Mouse (Mus musculus) adrenal gland, postnatal 36 days (tissue): ENCODE data around the gene Rheb. TPM values are rescaled to one million over a fixed set of nuclear protein-coding genes. Genes with fewer than 3 reads are reported as not detected.
A peak's percentile ranks its signal among the peaks of the same experiment; 100 is the strongest.
"Not testable (repeated sequence)": the region's sequence is repeated elsewhere in the genome, so short reads cannot be mapped to it uniquely, and the experiment has no call there.

Source experiments
- DNase-seq, 2 experiments: peaks; one replicate each; pipeline ENCODE4 v3.0.0; 2021; ENCODE audit warnings: mixed read lengths in 1 of 2
- total RNA-seq, 2 experiments: library from RNA; stranded (reverse); gene quantifications; 2 replicates each; pipeline ENCODE4 v1.2.3; 2021

The Rheb gene
- total RNA-seq, 2 experiments from 2014 or later: 80.8 to 88.1 TPM

GRCm38 (mm10) chr5:24797858-24798257, 44.6 kb downstream of the Rheb start:
- DNase-seq: no peak

GRCm38 (mm10) chr5:24792961-24793360, 49.5 kb downstream of the Rheb start:
- DNase-seq: no peak

GRCm38 (mm10) chr5:24782957-24783356, 59.5 kb downstream of the Rheb start:
- no peak for DNase-seq

GRCm38 (mm10) chr5:24781048-24781447, 61.4 kb downstream of the Rheb start:
- no peak for DNase-seq

- DNase-seq: peak in 1 of 2 experiments; percentile 29
Observed at GRCm38 (mm10) chr5:24779881-24780512, 62.4 kb downstream of the Rheb start.

GRCm38 (mm10) chr5:24779321-24779720, 63.1 kb downstream of the Rheb start:
- no peak for DNase-seq

- no peak for DNase-seq
Observed at GRCm38 (mm10) chr5:24778843-24779140, 63.6 kb downstream of the Rheb start.

GRCm38 (mm10) chr5:24778082-24778842, 64.2 kb downstream of the Rheb start:
- no peak for DNase-seq

GRCm38 (mm10) chr5:24776681-24777080, 65.7 kb downstream of the Rheb start:
- no peak for DNase-seq

GRCm38 (mm10) chr5:24774549-24774948, 67.9 kb downstream of the Rheb start:
- not testable (repeated sequence) for DNase-seq

GRCm38 (mm10) chr5:24757816-24758215, 84.6 kb downstream of the Rheb start, which contains the start of gene Crygn:
Gene Crygn, minus strand, starts transcription at chr5:24758008.
- DNase-seq: no peak

- DNase-seq: no peak
Observed at GRCm38 (mm10) chr5:24756931-24757330, 85.5 kb downstream of the Rheb start.

Other genes with a start within 250 kb of the Rheb start
- 10 to 100 TPM; 16.0 to 17.4 TPM for gene Smarcd3, start 218.2 kb downstream of the Rheb start, total RNA-seq
- gene Nub1, start 157.1 kb downstream of the Rheb start, total RNA-seq: 10 to 100 TPM; 55.6 to 69.4 TPM
- gene Wdr86, start 111.9 kb downstream of the Rheb start, total RNA-seq: 1 to 10 TPM; 1.1 to 3.3 TPM
- 1 to 10 TPM in 1 of 2 experiments, not detected in 1; 2.1 TPM for gene Crygn, start 84.6 kb downstream of the Rheb start, total RNA-seq